Comparison of ENCODE assay signal across 24 mouse cellular contexts in the genomic region with DNA sequence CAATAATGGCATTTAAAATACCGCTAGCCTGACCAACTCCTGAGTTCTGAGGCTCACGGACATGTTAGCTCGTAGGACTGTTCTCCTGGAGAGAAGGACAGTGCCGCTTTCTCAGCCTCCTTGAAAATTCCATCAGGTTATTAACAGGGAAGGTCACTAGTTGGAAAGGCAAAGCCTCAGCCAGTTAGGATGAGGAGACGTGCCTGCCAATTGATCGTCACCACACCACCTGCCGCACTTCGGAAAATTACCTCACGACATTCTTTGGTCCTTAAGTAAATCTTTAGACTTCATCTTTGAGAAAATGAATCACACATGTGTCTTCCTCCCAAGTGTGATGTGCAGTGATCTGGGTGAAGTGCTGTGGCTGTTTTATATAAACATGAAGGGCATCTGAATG.
"Had no signal": no experiment of that assay in that cellular context is flagged by ENCODE, and none has a peak within 500 bp of the region (broad histone marks: within the 10 kb centered on the region; RNA-seq: fewer than 3 reads in every experiment).

No protein-coding gene starts in this region.

- H3K27ac ChIP-seq: kidney, embryonic 15.5 days; layer of hippocampus, adult 2 months; left cerebral cortex, adult 2 months; limb, embryonic 12.5 days; liver, embryonic 12.5 days; liver, embryonic 15.5 days; lung, embryonic 15.5 days; midbrain, embryonic 12.5 days; neural tube, embryonic 13.5 days had no signal

- H3K4me1 ChIP-seq: liver, embryonic 15.5 days; lung, embryonic 15.5 days; megakaryocyte, embryonic 14.5 days had no signal

- H3K4me3 ChIP-seq: kidney, embryonic 15.5 days; layer of hippocampus, adult 2 months; left cerebral cortex, adult 2 months; limb, embryonic 12.5 days; liver, embryonic 12.5 days; liver, embryonic 15.5 days; lung, embryonic 15.5 days; megakaryocyte, embryonic 14.5 days; midbrain, embryonic 12.5 days; myocyte; neural tube, embryonic 13.5 days had no signal

- H3K36me3 ChIP-seq: kidney, embryonic 15.5 days; limb, embryonic 12.5 days; liver, embryonic 12.5 days; liver, embryonic 15.5 days; lung, embryonic 15.5 days; midbrain, embryonic 12.5 days; neural tube, embryonic 13.5 days had no signal

- H3K9me3 ChIP-seq: kidney, embryonic 15.5 days; limb, embryonic 12.5 days; liver, embryonic 12.5 days; liver, embryonic 15.5 days; lung, embryonic 15.5 days; megakaryocyte, embryonic 14.5 days; midbrain, embryonic 12.5 days; neural tube, embryonic 13.5 days had no signal

- H3K9ac ChIP-seq: kidney, embryonic 15.5 days; limb, embryonic 12.5 days; liver, embryonic 12.5 days; liver, embryonic 15.5 days; lung, embryonic 15.5 days; midbrain, embryonic 12.5 days; neural tube, embryonic 13.5 days had no signal

- ATAC-seq: liver, embryonic 12.5 days; midbrain, embryonic 16.5 days had no signal

- H3K4me2 ChIP-seq: kidney, embryonic 15.5 days; limb, embryonic 12.5 days; liver, embryonic 12.5 days; liver, embryonic 15.5 days; lung, embryonic 15.5 days; midbrain, embryonic 12.5 days; neural tube, embryonic 13.5 days had no signal

- DNase-seq: kidney, adult 2 months; kidney, postnatal 14 days; kidney, postnatal 4 days; layer of hippocampus, adult 9-11 months; liver; lung, adult 18-20 months; lung, postnatal 10 days; lung, postnatal 36 days; retina, postnatal 1 day; thymus, adult 2 months; thymus, postnatal 14 days; thymus, postnatal 4 days had no signal

- H3K27me3 ChIP-seq: kidney, embryonic 15.5 days; liver, embryonic 15.5 days; lung, embryonic 15.5 days; midbrain, embryonic 12.5 days; neural tube, embryonic 13.5 days had no signal
